Mouse (Mus musculus) right cerebral cortex, postnatal 10 days (tissue): ENCODE measurements around the gene Fam214b.

Experiments used
- DNase-seq, 2 experiments: peaks; one replicate each; pipeline ENCODE4 v3.0.0; 2021; ENCODE audit warnings: low spot score in 2 of 2

Fam214b gene

GRCm38 (mm10) chr4:43038567-43039495, 7.2 kb downstream of the Fam214b start:
- peak; percentile 71 to 81 for DNase-seq

- DNase-seq, result no peak
Observed at GRCm38 (mm10) chr4:43037860-43038566, 8.0 kb downstream of the Fam214b start.

GRCm38 (mm10) chr4:43036356-43036755, 9.7 kb downstream of the Fam214b start:
- DNase-seq, result no peak

- DNase-seq, result peak in 1 of 2 experiments; percentile 27
Observed at GRCm38 (mm10) chr4:43035851-43036250, 10.2 kb downstream of the Fam214b start.

- DNase-seq, result peak in 1 of 2 experiments; percentile 35
Observed at GRCm38 (mm10) chr4:43033481-43033880, 12.5 kb downstream of the Fam214b start.

GRCm38 (mm10) chr4:43032501-43032900, 13.5 kb downstream of the Fam214b start:
- DNase-seq, result peak in 1 of 2 experiments; percentile 29

- DNase-seq, result peak; percentile 96
Observed at GRCm38 (mm10) chr4:43031237-43031995, 14.6 kb downstream of the Fam214b start, which contains the start of gene Stoml2. Gene Stoml2, minus strand, starts transcription at chr4:43031710.

GRCm38 (mm10) chr4:43030780-43031230, 15.2 kb downstream of the Fam214b start:
- no peak for DNase-seq

GRCm38 (mm10) chr4:43030352-43030751, 15.7 kb downstream of the Fam214b start:
- DNase-seq, result no peak

GRCm38 (mm10) chr4:43029749-43030148, 16.3 kb downstream of the Fam214b start:
- no peak for DNase-seq

- DNase-seq, result no peak
Observed at GRCm38 (mm10) chr4:43029121-43029520, 16.9 kb downstream of the Fam214b start.

GRCm38 (mm10) chr4:43025084-43025960, 20.7 kb downstream of the Fam214b start, which contains the start of gene Pigo:
Gene Pigo, minus strand, starts transcription at chr4:43025819.
- peak; percentile 95 to 97 for DNase-seq

GRCm38 (mm10) chr4:43024673-43025072, 21.3 kb downstream of the Fam214b start:
- DNase-seq, result no peak

GRCm38 (mm10) chr4:43021341-43021740, 24.7 kb downstream of the Fam214b start:
- no peak for DNase-seq

- no peak for DNase-seq
Observed at GRCm38 (mm10) chr4:43020876-43021275, 25.1 kb downstream of the Fam214b start.

- no peak for DNase-seq
Observed at GRCm38 (mm10) chr4:43019641-43020465, 26.2 kb downstream of the Fam214b start.

GRCm38 (mm10) chr4:43019176-43019575, 26.8 kb downstream of the Fam214b start:
- DNase-seq, result no peak

- DNase-seq, result no peak
Observed at GRCm38 (mm10) chr4:43018156-43018555, 27.9 kb downstream of the Fam214b start.

GRCm38 (mm10) chr4:43012091-43012490, 33.9 kb downstream of the Fam214b start:
- no peak for DNase-seq
